Mouse (Mus musculus) thymus, postnatal 25 days (tissue): ENCODE data around the gene Gm4969.
"Not testable (repeated sequence)": the region's sequence is repeated elsewhere in the genome, so short reads cannot be mapped to it uniquely, and the experiment has no call there.

Experiments
- DNase-seq: peaks from one replicate; pipeline ENCODE4 v3.0.0; 2022

Gm4969 gene

DNA sequence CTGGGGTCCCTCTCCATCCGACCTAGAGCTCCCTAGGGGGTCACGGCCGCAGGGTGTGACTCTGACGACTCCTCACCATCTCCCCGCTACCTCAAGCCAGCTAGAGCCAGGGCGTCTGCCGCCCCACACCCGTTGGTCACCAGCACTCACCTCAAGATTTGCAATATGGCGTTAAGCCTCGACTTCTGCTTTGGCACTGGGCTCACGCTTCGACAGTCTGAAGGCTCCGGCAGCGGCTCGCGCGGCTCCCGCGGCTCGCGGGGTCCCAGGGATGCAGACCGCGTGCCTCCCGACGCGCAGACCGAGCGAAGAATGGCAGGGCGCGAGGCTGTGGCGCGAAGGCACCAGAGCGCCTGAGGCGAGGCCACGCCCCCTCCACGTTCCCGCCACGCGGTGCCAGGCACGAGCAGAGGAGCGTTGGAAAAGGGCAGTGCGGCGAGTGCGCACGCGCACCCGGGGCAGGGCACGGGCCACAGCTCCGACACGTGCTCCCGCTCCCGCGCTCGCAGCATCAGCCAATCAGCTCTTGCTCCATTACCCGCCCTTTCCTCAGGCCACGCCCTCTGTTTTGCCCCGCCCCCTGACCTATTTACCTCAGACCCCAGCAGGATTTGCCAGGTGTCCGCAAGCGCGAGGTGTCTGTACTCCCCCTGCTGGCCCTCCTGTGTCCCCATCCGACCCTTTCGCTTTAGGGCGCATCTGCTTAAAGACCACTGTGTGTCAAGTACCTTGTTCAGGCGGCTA is at the start of gene Gm4969:
Gene Gm4969, minus strand, starts transcription at position 341 of the 744 bp plus-strand sequence.
- DNase-seq: peak; percentile 48

DNA sequence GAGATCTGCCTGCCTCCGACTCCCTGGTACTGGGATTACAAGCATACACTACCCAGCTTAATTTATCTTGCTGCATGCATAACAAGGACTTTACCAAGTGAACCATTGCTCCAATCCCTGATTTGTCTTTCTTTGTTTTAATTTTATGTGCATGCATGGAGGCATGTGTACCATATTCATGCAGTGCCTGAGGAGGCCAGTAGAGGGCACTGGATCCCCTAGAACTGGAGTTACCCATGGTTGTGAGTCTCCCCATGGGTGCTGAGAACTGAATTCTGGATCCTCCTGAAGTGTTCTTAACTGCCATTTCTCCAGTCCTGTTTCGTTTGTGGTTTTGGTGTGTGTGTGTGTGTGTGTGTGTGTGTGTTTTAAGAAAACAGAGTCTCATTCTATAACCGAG is 48.8 kb upstream of the Gm4969 start:
- no peak for DNase-seq

DNA sequence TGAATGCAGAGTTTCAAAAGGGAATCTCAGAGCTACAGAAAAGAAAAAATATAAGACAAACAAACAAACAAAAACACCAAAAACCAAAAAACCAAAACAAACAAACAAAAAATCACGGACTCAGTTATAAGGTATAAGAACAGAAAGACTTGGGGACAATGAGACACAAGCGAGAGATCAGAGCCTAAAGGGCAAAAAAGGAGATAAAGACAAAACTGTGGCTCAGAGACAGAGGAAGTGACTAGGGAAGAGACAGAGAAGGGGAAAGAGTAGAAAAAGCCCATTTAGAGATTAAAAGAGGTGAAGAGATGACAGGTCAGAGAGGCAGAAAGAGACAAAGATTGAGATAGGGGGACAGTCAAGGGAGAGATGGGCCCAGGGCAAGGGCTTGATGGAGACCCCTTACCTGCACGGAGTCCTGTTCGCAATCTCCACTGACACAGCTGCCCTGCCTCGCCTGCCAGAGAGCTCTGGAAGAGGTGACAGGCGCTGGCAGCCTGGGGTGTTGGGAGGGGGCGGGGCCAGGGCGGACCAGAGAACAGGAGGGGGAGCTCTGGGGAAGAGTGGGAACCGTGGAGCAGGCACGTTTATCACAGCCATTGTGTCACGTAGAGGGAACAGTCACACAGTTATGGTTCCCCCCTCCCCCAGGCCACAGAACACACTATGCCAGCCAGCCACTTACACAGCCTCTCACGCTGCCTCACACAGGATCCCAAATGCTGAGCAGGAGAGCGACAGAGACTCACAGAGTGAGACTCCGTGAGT is 47.7 kb upstream of the Gm4969 start, which contains the start of gene Gipr:
Gene Gipr, minus strand, starts transcription at position 472 of the 768 bp plus-strand sequence.
- no peak for DNase-seq

DNA sequence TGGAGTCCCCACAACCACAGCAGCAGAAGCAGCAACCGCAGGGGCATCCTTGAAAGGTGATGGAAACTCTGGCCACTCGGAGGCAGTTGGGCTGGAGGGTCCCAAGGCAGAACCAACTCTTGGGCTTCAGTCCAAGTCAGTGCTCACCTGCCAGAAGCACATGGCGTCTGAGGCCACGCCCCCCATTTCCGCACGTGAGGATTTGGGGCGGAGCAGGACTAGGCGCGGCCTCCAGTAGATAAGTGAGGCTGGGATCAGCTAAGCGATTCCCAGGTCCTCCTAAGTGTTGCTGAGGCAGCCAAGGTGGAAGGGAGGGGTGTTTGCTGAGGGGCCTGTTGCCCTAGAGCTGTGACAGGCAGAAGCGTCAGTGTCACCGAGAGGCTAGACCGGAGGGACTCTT is 46.8 kb upstream of the Gm4969 start:
- DNase-seq: peak; percentile 36

DNA sequence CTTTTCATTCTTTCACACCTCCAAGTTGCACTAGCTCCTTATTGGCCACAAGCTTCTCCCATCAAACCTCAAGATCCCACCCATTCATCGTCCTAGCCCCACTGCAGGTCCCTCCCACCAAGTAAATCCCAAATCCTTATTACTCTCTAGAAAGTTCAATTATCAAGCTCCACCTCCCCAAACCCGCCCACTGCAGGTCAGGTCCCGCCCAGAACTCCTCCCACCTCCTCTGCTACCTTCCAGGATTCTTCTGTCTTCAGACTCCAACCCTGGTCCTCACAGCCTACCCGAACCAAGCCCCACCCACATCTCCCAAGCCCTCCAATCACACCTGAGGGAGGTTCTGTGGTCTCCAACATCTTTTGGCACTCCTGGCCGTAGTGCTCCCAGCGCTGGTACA is 46.0 kb upstream of the Gm4969 start:
- DNase-seq: no peak

DNA sequence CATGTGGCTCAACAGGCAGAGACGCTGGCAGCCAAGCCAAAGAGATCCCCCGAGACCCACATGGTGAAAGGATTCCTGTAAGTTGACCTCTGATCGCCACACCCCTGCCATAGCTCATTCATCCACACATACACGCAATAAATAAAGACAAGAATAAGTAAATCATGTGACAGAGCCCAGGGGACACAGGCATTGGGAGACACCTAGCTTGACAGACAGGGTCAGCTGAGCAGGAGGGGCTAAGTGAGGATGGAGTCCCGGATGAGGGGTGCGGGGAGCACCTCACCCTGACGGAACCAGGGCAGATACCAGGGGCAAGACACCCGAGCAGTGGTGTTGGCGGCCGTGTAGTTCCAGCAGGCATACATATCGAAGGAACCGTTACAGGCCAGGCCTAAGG is 45.6 kb upstream of the Gm4969 start:
- no peak for DNase-seq

DNA sequence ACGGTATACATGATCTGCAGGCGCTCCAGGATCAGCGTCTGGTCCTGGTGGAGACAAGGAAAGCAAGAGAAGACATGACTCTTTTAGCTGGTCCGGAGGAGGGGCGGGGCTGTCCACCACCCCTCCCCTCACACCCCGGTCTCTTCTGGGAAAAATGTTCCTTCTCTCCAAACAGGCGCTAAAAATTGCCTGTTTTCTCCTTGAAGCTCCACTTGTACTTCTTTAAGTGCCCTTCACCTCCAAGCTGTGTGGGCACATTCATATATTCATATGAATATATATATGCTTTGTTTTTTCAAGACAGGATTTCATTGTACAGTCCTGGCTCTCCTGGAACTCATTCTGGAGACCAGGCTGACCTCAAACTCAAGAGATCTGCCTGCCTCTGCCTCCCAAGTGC is 44.8 kb upstream of the Gm4969 start:
- no peak for DNase-seq

DNA sequence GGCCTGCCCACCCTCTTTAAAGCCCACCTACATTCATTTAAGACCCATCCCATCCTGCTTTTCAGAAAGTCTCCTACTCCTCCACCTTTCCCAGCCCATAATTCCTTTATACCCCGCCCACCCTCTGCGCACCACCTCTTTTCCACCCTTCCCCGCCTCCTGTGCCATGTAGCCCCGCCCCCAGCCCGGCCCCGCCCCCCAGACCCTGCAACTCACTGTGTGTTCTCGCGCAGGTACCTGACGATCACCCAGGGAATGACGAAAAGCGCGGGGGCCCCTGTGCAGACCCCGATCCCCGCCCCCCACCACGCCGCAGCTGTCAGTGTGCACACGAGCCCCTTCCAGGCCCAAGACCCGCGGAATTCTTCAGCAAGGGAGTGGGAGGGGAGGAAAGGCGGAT is 41.9 kb upstream of the Gm4969 start:
- DNase-seq: no peak

DNA sequence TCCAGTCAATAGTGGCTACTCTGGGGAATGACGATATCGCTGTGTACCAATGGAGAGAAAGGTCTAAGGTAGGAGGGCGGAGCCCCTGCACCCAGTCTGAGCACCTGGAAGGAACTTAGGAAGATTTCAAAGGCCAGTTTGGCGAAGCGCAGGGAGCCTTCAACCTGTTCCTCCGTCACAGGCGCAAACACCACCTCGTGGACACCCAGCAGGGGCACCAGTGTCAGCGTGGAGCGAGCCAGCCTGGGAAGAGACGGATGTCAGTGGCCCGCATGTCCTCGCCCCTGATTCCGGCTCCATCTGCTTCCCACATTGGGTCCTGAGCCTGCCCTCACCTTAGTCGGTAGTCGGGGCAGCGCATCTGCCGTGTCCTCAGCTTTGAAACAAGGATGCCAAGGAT is 41.2 kb upstream of the Gm4969 start:
- no peak for DNase-seq

DNA sequence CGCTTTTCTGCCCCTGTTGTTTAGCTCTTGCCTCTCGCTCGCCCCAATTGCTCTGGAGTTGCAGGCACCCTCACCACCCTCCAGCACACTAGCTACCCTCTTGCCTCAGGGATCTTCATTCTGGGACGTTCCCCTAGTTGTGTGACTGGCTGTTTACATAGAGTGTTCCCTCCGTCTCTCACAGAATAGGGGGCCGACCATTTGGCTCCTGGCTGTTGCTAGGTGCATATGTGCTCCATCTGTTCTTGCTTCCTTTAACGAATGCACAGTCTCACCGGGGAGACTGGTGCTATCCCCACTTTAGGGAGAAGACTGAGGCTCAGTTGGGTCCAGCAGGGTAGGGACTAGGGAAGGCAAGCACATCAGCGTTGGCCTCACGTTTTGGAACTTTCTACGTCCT is 40.4 kb upstream of the Gm4969 start:
- no peak for DNase-seq

DNA sequence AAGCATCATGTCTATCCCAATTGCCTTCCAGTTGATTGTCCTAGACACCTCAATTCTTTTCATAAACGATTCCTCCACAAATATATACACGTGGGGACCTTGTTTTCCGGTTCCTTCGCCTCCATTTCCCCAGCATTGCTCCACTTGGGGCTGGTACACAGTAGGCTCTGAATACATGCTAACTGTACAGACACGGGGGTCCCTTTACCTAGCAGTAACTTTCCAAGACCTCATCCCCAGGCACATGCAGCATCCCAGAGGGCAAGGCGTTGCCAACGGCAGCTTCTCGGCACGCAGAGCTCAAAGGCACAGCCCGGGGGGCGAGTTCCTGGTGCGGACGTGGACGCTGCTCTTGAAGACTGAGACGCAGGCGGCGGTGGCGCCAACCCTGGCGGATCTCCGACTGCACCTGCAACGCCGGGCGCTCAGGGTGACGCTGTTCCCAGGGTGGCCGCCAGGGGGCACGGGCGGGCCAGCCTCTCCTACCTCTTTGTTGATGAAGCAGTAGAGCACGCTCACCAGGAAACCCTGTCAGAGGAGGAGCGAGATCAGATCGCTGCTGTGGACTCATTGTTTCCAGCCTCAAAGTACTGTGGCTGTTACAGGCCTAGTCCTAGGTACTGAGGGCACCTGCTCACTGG is 39.1 kb upstream of the Gm4969 start:
- peak; percentile 99 for DNase-seq

DNA sequence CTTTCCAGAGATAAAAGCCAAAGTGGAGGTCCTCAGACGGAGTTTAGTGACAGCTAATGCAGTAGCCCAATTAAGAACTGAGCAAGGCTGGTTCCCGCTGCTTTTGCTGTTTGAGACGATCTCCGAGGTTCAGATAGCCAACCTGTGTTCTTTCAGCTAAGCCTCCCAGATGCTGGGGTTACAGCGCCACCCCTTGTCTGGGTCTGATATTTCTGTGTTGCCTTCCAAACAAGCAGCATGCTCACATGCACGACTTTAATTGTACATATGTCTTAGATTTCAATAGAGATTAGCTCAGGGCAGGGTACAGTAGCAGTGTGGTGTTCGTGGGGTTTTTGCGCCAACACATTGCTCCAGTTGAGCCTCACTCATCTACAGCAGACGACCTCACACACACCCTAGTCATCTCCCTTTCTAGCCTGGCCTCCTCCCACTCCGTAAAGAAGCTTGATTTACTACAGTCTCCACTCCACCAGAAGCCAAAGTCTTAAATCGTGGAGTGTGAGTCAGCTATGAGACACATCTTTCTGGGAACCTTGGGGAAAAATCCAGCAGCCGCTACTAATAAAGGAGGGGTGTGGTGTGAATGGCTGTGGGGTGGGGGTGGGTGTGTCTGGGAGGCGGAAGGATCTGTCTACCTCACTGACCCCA is 37.8 kb upstream of the Gm4969 start:
- no peak for DNase-seq

DNA sequence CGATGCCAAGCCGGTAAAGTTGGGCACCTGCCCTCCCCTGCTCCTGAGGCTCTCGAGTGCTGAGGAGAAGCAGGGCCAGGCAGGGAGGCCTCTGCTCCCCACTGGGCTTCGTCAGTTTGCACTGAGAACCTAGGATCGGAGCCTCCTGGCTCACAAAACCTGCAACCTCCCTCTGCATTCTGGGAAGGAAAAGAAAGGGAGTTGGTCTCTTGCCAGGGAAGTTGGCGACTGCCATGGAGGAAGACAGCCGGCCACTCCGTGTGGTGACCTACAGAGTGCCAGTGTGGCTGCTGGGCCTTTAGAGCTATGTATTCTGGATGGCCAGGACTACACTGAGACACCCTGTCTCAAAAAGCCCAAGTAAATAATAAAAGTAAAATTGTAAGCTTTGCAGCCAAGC is 36.6 kb upstream of the Gm4969 start:
- DNase-seq: no peak

DNA sequence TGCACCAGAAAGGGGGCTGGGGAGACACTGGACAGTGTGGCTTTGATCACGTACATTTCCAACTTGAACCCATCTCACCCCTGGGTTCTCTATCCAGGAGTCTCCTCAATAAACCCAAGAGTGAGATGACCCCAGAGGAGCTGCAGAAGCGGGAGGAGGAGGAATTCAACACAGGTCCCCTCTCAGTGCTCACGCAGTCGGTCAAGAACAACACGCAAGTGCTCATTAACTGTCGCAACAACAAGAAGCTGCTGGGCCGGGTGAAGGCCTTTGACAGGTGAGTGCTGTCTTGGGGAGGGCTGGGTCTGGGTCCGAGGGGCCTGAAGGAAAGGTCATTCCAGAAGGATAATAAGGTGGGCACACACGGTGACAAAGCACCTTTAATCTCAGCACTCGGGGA is 33.0 kb upstream of the Gm4969 start:
- DNase-seq: not testable (repeated sequence)

DNA sequence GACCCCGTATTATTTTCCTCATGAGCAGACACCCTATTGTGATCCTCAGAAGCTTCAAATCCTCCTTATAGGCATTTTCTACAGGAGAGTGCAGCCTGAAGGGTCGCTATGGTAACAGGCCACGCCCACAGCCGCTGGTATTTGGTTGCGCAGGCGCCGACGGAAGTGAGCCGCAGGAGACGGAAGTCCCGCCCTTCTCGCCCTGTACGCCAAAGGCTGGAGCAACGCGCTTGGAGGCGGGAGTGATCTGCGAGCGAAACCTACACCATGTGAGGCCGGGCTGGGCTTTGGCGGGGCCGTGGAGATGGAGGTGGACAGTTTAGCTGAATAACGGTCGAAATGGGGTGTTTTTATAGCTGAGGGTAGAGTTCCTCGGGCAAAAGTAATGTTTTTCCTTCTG is 31.5 kb upstream of the Gm4969 start, which contains the start of gene Snrpd2:
Gene Snrpd2, plus strand, starts transcription at position 97 of the 400 bp plus-strand sequence.
- peak; percentile 95 for DNase-seq

DNA sequence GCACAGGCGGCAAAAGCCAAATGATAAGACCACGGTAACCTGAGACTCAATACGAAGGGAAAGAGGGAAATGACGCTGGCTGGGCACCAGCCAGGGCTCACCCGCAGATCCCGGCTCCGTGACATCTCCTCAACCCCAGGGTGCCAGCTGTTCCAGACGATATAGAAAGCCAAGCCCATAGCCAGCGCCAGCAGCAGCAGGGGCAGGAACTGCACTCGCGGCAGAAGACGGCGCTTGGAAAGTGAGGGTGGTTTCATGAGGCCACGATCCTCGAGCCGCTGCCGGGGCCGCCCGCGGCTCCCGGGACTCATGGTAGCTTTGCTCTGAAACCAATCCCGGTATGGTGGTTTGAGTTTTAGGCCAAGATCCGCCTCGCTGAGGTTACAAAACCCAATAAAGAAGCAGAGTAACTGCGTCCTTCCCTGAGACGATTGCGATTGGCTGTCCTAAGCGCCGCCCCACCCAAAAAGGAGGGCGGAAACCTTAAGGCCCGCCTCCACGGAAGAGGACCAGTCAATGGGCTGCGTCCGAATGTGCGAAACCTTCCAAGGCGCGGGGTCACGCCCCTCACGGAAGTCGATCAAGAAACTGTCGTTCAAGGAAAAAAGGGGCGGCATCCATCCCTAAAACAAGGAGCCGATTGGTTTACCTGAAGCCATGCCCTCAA is 30.8 kb upstream of the Gm4969 start, which contains the start of gene Qpctl:
Gene Qpctl, minus strand, starts transcription at position 417 of the 667 bp plus-strand sequence.
- DNase-seq: peak; percentile 99

DNA sequence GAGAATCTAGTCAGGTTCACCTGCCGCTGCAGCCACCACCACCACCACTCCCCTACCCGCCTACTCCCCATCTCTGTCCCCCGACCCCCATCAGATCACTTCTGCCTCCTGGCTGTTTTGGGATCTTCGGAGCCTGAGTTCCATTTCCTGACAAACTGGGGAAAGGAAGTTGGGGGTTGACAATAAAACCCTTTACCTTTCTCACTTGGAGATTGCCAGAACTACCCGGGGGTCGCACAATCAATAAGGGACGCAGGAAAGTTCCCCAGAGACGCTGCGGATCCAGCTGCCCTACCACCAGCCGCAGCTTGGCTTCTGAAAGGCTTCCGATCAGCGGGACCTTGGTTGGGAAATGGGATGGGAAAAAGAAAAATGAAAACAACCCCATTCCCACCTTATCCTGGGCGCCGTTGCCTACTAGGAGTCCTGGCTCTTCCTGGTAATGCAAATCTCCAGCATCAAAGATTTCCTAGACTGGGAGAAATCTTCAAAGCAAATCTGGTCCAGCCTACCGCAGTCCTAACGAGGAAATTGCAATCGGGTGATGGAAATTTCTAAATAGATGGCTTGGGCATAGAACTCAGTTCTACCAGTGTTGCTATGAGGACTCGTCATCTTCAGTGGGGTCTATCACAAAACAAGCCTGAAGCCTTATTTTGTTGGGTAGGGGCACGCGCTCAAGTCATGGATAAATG is 30.2 kb upstream of the Gm4969 start:
- no peak for DNase-seq

DNA sequence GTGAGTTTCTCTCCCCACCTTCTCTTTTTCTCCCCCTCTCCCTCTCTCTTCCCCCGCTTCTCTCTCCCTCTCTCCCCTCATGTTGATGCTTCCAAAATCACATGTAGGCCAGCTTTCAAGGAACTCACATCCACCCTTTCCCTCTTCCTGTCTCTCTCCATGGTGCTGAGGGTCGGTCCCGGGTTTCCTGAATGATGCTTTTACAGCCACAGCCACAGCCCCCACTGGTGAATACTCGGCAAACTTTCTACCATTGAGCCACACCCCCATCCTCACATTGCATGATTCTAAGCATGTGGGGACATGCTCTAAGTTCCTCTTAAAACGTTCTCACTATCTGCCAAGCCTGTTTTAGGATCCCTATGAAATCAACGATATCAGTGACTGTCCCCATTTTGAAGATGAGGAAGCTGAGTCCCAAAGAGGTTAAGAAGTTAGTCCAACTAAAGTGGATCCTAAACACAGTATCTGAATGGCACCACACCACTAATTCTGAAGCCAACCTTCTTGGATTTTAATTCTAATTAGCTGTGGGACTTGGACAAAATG is 29.4 kb upstream of the Gm4969 start:
- no peak for DNase-seq

DNA sequence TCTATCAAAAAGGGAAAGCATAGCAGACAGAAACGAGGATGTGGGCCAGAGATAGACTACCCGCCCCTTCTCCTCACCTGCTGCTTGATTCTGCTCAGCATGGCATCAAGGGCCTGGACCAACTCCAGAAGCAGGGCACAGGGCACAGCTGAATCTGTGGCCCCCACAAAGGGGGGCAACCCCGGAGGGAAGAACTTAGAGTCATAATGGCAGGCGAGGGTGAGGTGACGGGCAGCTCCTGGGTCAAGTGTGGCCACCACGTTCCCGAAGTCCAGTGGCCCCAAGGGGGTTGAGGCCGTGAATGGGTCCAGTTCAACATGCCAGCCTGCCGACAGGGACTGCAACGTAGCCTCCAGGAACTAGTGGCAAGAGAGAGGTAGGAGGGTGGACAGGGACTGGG is 28.6 kb upstream of the Gm4969 start:
- no peak for DNase-seq

DNA sequence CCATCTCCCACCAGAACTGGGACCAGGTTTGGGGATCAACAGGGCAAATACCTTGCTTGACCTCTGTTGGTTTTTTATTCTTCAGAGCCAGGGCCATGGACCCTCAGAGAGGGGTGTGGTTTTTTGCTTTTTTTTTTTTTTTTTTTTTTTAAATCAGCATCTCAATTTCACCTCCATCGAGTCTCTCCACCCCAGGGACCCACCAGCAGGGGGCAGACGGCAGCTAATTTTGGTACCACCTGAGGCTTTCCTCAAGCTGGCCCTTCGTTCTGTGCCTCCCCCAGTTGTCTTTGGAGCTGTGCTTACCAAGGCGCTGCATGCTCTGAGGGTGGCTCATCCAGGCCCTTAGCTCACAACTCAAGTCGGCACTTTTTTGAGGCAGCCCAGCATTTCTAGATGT is 19.2 kb upstream of the Gm4969 start:
- DNase-seq: peak; percentile 74

DNA sequence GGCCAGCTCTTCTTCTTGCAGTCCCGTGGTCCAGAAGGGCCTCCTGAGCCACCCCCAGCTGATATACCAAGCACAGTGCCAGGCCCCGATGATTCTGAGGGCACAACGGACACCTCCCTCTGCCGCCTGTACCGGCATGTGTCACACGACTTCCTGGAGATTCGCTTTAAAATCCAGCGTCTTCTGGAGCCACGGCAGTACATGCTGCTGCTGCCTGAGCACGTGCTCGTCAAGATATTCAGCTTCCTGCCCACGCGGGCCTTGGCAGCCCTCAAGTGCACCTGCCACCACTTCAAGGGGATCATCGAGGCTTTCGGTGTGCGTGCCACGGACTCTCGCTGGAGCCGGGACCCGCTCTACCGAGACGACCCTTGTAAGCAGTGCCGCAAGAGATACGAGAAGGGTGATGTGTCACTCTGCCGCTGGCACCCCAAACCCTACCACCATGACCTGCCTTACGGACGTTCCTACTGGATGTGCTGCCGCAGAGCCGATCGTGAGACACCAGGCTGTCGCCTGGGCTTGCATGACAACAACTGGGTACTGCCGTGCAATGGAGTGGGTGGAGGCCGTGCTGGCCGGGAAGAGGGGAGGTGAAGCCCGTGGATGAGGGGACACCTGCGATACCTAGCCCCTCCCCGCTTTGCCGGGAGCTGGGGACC is 18.6 kb upstream of the Gm4969 start:
- DNase-seq: peak; percentile 30
